Mouse (Mus musculus): Measurements from ENCODE around the gene Vps11.
A peak's percentile ranks its signal among the peaks of the same experiment; 100 is the strongest.
"Not testable (repeated sequence)": the region's sequence is repeated elsewhere in the genome, so short reads cannot be mapped to it uniquely, and the experiment has no call there.

Vps11 gene

DNA sequence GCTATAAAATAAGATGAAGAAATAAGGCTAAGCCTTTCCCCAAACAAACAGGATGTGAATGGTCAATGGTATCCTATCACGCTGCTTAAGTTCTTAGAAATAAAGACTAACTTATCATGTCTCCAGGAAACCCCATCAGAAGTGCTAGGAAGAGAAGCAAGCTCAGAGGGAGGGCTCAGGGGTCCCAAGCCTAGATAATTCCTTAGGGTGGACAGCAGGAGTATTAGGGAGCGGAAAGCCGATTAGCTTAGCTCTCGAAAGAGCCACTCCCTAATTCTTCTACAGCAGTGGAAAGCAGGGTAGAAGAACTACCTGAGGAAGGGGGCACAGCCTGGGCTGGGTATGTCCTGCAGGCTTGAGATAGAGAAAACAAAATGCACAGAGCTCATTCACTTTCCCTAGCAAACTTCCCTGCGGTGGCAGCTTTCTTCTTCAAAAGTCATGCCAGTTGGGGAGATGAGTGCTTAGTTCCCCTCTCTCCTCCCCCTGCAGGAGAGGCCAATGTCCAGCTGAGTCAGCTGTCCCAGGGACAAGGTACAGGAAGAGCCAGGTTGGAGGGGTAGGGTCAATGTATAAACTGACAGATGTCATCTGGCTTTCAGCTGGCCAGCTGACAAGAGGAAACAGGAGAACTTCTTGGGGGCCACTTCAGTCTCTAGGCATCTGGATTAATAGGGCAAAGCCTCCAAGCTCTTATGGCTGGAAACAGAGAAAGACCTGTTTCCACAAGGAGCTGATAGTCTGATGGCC lies 43.2 kb downstream of the Vps11 start:
- DNase-seq (ENCODE audit: extremely low read depth, insufficient read length, low spot score), result no peak

DNA sequence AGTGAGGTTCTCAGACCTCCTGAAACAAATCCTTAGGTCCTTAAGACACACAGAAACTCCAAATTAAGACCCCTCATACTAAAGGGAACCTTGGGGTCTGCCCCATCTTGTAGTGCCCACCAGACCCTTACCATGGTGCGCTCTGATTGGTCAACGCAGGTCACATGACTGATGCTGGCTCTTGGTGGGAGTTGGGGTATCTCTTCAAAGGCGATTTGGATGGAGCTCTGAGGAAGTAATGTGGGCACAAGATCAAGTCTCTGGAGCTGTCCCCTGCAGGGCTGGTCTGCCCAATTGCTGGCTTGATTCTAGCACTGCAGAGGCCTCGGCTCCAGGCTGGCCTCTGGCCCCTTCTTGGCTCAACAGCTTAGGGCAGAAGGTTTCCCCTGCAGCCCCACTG lies 44.0 kb downstream of the Vps11 start:
- no peak for DNase-seq (ENCODE audit: extremely low read depth, insufficient read length, low spot score)

DNA sequence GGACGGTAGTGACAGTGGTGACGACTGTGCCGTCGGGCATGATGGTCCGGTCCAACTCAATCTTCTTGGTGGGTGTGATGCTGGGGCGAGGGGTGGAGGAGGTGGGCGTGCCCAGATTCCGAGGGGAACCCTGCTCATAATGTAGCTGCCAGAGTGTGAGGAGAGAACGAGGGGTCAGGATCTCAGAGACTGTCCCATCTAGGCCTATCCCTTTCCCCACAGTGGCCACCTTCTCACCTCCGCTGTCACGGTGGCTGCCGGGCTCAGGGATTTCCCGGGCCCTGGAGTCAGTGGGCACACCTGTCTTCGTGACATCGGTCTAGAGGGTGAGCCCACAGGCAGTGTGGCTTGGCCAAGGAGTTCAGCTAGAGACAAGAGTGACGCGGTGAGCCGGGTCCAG lies 46.6 kb downstream of the Vps11 start:
- no peak for DNase-seq (ENCODE audit: extremely low read depth, insufficient read length, low spot score)

DNA sequence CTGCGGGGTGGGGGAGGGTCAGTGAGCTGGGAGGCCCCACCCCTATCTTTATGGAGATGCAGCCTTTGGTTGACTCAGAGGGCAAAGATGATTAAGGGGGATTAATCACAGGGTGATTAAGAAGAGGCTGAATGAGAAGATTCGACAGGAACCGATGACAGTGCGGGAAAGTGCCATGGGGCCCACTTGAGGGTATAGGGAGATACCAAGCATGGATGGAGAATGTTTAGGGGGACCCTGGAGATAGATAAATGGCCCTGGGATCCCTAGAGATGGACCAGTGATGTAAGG lies 47.3 kb downstream of the Vps11 start:
- DNase-seq (ENCODE audit: extremely low read depth, insufficient read length, low spot score), result no peak

DNA sequence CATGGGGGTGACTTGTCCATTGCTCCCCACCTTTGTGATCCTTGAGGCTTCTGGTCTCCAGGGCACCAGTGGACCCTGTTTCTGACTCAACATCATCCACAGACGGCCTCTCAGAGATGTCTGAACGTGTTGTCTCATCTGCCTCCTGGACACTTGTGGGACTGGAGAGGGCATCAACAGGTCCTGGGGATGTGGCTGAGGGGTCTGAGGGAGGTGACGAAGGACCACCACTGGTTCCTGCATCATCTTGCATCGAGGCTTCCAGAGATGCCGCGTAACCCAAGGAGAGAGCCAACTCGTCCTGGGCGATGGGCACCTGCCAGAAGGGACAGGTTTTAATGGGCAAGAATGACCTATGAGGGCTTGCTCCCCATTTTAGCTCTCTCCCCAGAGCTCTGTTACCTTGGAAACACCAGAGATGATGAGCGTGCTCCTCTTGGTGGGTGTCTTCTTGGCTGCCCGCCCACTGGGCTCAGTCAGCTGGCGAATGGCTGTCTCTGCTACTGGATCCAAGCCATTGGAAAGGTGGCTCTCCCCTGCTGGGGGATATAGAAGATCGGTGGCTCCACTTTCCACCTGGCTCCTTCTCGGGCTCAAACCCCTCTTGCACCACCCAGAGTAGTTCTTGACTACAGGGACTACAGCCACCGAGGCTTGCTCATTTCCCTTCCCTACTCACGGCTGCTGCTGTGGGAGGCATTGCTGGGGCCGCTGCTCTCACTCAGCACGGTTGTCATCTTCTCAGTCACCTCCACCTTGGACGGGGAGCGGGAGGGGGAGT lies 47.8 kb downstream of the Vps11 start:
- DNase-seq (ENCODE audit: extremely low read depth, insufficient read length, low spot score), result no peak

DNA sequence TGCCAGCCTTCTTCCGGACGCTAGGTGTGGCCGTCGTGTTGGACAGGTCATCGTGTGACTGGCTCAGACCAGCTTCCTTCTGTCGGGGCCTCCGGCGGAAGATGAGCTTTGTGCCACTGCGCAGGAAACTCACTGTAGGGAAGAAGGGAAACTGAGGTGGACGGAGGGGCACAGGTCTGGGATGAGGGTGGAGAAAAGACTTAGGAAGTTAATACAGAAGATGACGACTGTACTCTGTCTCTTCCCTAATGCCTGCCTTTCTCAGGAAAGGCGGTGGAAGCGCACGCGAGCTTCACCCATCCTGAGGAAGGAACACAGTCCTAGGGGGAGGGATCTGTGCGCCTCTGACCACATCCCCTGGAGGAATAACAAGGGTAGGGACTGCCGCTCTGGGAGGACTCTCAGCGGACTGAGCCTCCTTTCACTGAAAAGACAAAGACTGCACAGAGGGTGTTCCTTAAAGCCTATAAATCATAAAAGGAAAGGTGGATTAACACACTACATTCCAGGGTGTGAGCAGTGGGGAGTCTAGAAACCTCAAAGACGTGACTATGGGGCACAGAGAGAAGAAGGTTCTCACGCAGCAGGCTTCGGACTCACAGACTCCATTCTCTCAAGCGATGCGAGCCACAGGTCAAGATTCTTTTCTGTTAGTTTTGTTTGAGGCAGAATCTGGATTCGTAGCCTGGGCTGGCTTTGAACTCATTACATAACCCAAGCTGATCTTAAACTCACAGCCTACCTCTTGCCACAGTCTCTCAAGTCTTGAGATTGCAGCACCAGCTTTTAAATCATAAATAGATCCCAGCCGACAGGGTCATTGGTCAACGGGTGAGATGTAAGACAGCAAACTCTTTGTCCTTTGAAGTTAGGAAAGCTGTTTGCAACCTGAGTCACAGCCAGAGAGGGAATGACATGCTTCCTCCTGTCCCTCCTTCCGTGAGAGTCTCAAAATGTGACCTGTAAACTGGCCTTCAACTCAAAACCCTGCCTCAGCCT lies 50.0 kb downstream of the Vps11 start:
- DNase-seq (ENCODE audit: extremely low read depth, insufficient read length, low spot score), result no peak

DNA sequence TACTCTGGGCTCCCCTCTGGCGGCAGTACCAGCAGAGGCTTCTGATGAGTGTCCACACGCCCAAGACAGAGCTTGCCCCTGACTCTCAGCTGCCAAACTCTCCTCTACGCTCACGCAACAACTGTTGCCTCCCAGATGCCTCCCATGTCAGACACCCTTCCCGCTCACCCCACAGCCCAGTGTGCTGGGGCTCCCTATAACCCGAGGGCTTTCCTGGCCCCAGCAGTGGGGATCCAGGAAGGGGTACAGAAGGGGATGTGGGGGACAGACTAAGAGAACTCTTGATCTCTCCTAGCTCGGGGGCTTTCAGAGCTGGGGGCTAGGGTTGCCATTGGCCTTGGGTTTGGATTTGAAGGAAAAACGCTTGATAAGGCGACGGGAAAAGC lies 50.7 kb downstream of the Vps11 start:
- no peak for DNase-seq (ENCODE audit: extremely low read depth, insufficient read length, low spot score)

DNA sequence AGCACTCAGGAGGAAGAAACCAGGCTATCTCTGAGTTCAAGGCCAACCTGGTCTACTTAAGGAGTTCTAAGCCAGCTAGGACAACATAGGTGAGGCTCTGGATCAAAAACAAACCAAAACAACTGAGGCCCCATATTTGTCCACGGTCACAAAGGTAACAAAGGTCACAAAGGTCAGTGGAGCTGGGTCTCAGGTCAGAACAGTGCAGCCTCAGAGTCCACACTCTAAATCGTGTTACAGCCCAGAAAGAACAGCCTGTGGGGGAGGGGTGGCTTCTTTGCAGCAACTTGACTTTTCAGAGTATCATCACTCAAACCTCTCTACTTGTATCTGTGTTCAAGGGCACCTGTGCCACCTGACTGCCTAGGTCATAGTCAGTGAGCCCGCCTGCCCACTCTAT lies 51.7 kb downstream of the Vps11 start:
- no peak for DNase-seq (ENCODE audit: extremely low read depth, insufficient read length, low spot score)

DNA sequence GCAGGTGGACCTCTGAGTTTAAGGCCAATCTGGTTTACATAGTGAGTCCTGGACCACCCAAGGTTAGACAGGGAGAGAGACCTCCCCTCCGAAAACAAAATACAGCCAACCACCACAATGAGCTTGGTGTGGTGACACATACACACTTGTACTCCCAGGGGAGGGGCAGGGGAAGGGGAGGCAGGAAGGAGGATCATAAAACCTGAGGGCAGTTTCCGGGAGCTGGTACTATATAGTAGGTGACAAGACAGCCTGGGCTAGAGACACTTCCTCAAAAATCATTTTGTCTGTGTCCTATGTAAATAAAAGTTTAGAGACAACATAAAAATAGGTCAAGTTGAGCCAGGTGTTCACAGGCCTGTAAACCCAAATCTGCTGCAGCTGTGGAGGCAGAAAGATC lies 54.2 kb downstream of the Vps11 start:
- DNase-seq (ENCODE audit: extremely low read depth, insufficient read length, low spot score), result no peak

DNA sequence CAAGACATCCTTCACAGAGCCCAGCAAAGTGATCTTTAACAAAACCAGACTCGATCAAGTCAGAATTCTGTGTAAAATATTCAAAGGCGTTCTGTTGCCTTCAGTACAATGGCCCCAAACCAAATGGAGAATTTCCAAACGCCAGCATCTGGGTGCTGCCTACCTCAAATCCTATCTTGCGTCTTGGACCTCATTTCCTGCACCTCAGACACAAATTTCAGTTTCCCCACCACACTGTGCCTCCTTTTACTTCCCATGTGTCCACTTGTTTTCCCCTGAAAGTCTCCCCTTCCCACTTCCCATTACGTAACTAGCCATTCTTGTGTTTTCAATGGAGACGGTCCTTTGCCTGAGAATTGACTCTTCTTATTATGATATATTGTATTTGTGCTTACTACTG lies 54.9 kb downstream of the Vps11 start:
- no peak for DNase-seq (ENCODE audit: extremely low read depth, insufficient read length, low spot score)

DNA sequence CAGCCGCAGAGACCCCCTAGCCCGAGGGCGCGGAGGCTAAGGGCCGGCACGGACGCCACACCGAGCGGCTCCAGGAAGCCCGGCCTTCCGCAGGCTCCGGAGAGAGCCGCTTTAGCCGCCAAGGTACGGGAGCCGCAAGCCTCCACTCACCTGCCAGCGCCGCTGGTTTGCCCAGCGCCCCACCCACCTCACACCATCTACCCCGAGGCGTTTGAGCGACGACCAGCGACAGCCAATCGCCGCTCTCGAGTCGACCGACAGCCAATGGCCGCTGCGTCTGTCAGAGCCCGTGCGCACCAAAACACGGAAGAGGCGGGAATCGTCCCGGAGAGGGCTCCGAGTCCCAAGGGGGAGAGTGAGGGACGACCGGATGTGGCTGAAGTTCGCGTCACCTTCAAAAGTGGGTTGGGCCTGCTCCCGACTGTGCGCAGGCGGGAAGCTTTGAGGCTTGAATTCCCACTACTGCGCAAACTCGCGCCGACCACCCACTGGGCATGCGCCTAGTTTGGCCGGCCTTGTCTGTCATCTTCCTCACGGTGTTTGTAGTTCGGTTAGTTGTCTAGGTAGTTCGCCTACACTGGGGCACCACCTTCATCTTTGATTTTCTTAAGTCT lies 55.9 kb downstream of the Vps11 start, which contains the start of gene Hinfp:
Hinfp (minus strand) TSS at position 206 of the 614 bp plus-strand sequence.
- peak; percentile 98 for DNase-seq (ENCODE audit: extremely low read depth, insufficient read length, low spot score)

DNA sequence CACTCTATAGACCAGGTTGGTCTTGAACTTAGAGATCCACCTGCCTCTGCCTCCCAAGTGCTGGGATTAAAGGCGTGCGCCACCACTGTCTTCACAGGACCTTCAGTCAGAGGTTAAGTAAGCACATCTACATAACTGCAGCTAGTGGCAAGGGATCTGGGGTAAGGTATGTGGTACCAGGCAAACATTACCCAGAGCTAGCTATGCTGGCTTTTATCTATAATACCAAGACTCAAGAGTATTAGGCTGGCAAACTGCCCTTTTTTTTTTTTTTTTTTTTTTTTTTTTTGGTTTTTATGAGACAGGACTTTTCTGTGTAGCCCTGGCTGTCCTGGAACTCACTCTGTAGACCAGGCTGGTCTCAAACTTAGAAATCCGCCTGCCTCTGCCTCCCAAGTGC lies 61.5 kb downstream of the Vps11 start:
- not testable (repeated sequence) for DNase-seq (ENCODE audit: extremely low read depth, insufficient read length, low spot score)

All from 3134 (cell line).